Mouse (Mus musculus): ENCODE data around the gene Cbx6. TPM values are rescaled to one million over a fixed set of nuclear protein-coding genes. Genes with fewer than 3 reads are reported as not detected.

Gene Cbx6
- polyA plus RNA-seq (2012; rRNA removed): 295 and 320 TPM in 2 replicates

- H3K4me1 ChIP-seq (ENCODE audit: control insufficient read depth, insufficient read depth, low read length): peaks cover 13% of the 10 kb centered on the region; the same call in 1 of the 2 replicates
- H3K27ac ChIP-seq (ENCODE audit: insufficient read depth, low read length): peak within 1 kb of the TSS; percentile 94
- TF ChIP-seq CTCF (IDR thresholded peaks at IDR 0.05; ENCODE audit: extremely low read depth, insufficient read depth, low read length) (no peak), POLR2A (IDR thresholded peaks at IDR 0.05; ENCODE audit: extremely low read depth, insufficient read depth, low read length) (peak; percentile 81)
- H3K4me3 ChIP-seq (ENCODE audit: insufficient read depth, low read length): peak within 1 kb of the TSS; percentile 96
Measured at GRCm38 (mm10) chr15:79834130-79834880, at the start of gene Cbx6, which contains the start of gene Npcd. Gene Cbx6, minus strand, starts transcription at chr15:79834688. Gene Npcd, minus strand, starts transcription at chr15:79834237.

GRCm38 (mm10) chr15:79883352-79883822 lies 48.9 kb upstream of the Cbx6 start:
- Histone ChIP-seq H3K4me3 (ENCODE audit: insufficient read depth, low read length) (peak overlapping the region; percentile 45), H3K27ac (ENCODE audit: insufficient read depth, low read length) (peak overlapping the region; percentile 70), H3K4me1 (ENCODE audit: control insufficient read depth, insufficient read depth, low read length) (peaks cover 2% of the 10 kb centered on the region; the same call in 1 of the 2 replicates)
- TF ChIP-seq CTCF (IDR thresholded peaks at IDR 0.05; ENCODE audit: extremely low read depth, insufficient read depth, low read length): peak; percentile 50
- peak; percentile 65 for TF ChIP-seq POLR2A (IDR thresholded peaks at IDR 0.05; ENCODE audit: extremely low read depth, insufficient read depth, low read length)

GRCm38 (mm10) chr15:79882623-79883267 lies 48.3 kb upstream of the Cbx6 start:
- TF ChIP-seq POLR2A (IDR thresholded peaks at IDR 0.05; ENCODE audit: extremely low read depth, insufficient read depth, low read length): peak; percentile 51
- no peak for TF ChIP-seq CTCF (IDR thresholded peaks at IDR 0.05; ENCODE audit: extremely low read depth, insufficient read depth, low read length)
- Histone ChIP-seq H3K4me3 (ENCODE audit: insufficient read depth, low read length) (peak overlapping the region; percentile 45), H3K27ac (ENCODE audit: insufficient read depth, low read length) (peak overlapping the region; percentile 30), H3K4me1 (ENCODE audit: control insufficient read depth, insufficient read depth, low read length) (peaks cover 2% of the 10 kb centered on the region; the same call in 1 of the 2 replicates)

- Histone ChIP-seq H3K4me1 (ENCODE audit: control insufficient read depth, insufficient read depth, low read length) (peaks cover 2% of the 10 kb centered on the region; the same call in 1 of the 2 replicates), H3K27ac (ENCODE audit: insufficient read depth, low read length) (no peak overlapping the region), H3K4me3 (ENCODE audit: insufficient read depth, low read length) (no peak overlapping the region)
- TF ChIP-seq POLR2A (IDR thresholded peaks at IDR 0.05; ENCODE audit: extremely low read depth, insufficient read depth, low read length): no peak
- no peak for TF ChIP-seq CTCF (IDR thresholded peaks at IDR 0.05; ENCODE audit: extremely low read depth, insufficient read depth, low read length)
Measured at GRCm38 (mm10) chr15:79880477-79880876, 46.0 kb upstream of the Cbx6 start.

GRCm38 (mm10) chr15:79879319-79879718 lies 44.8 kb upstream of the Cbx6 start:
- TF ChIP-seq POLR2A (IDR thresholded peaks at IDR 0.05; ENCODE audit: extremely low read depth, insufficient read depth, low read length): peak; percentile 33; the same call in 1 of the 2 replicates
- TF ChIP-seq CTCF (IDR thresholded peaks at IDR 0.05; ENCODE audit: extremely low read depth, insufficient read depth, low read length): no peak
- peaks cover 2% of the 10 kb centered on the region; the same call in 1 of the 2 replicates for H3K4me1 ChIP-seq (ENCODE audit: control insufficient read depth, insufficient read depth, low read length)
- no peak overlapping the region for H3K27ac ChIP-seq (ENCODE audit: insufficient read depth, low read length)
- no peak overlapping the region for H3K4me3 ChIP-seq (ENCODE audit: insufficient read depth, low read length)

GRCm38 (mm10) chr15:79878725-79879136 lies 44.2 kb upstream of the Cbx6 start:
- Histone ChIP-seq H3K4me3 (ENCODE audit: insufficient read depth, low read length) (no peak overlapping the region), H3K4me1 (ENCODE audit: control insufficient read depth, insufficient read depth, low read length) (peaks cover 2% of the 10 kb centered on the region; the same call in 1 of the 2 replicates), H3K27ac (ENCODE audit: insufficient read depth, low read length) (no peak overlapping the region)
- no peak for TF ChIP-seq POLR2A (IDR thresholded peaks at IDR 0.05; ENCODE audit: extremely low read depth, insufficient read depth, low read length)
- no peak for TF ChIP-seq CTCF (IDR thresholded peaks at IDR 0.05; ENCODE audit: extremely low read depth, insufficient read depth, low read length)

- no peak overlapping the region for H3K27ac ChIP-seq (ENCODE audit: insufficient read depth, low read length)
- H3K4me3 ChIP-seq (ENCODE audit: insufficient read depth, low read length): no peak overlapping the region
- H3K4me1 ChIP-seq (ENCODE audit: control insufficient read depth, insufficient read depth, low read length): peaks cover 2% of the 10 kb centered on the region; the same call in 1 of the 2 replicates
- TF ChIP-seq POLR2A (IDR thresholded peaks at IDR 0.05; ENCODE audit: extremely low read depth, insufficient read depth, low read length) (no peak), CTCF (IDR thresholded peaks at IDR 0.05; ENCODE audit: extremely low read depth, insufficient read depth, low read length) (no peak)
Measured at GRCm38 (mm10) chr15:79875261-79875995, 40.9 kb upstream of the Cbx6 start.

- no peak overlapping the region for H3K27ac ChIP-seq (ENCODE audit: insufficient read depth, low read length)
- H3K4me3 ChIP-seq (ENCODE audit: insufficient read depth, low read length): no peak overlapping the region
- TF ChIP-seq CTCF (IDR thresholded peaks at IDR 0.05; ENCODE audit: extremely low read depth, insufficient read depth, low read length) (no peak), POLR2A (IDR thresholded peaks at IDR 0.05; ENCODE audit: extremely low read depth, insufficient read depth, low read length) (no peak)
- H3K4me1 ChIP-seq (ENCODE audit: control insufficient read depth, insufficient read depth, low read length): no peaks in the 10 kb centered on the region
Measured at GRCm38 (mm10) chr15:79873995-79874394, 39.5 kb upstream of the Cbx6 start.

- no peak for TF ChIP-seq POLR2A (IDR thresholded peaks at IDR 0.05; ENCODE audit: extremely low read depth, insufficient read depth, low read length)
- TF ChIP-seq CTCF (IDR thresholded peaks at IDR 0.05; ENCODE audit: extremely low read depth, insufficient read depth, low read length): no peak
- H3K4me1 ChIP-seq (ENCODE audit: control insufficient read depth, insufficient read depth, low read length): no peaks in the 10 kb centered on the region
- H3K27ac ChIP-seq (ENCODE audit: insufficient read depth, low read length): no peak overlapping the region
- H3K4me3 ChIP-seq (ENCODE audit: insufficient read depth, low read length): no peak overlapping the region
Measured at GRCm38 (mm10) chr15:79873545-79873944, 39.1 kb upstream of the Cbx6 start.
